Mouse (Mus musculus) liver, embryonic 14.5 days (tissue): Measurements from ENCODE around the gene Trim16.

Source experiments
- CTCF ChIP-seq: IDR thresholded peaks from 2 replicates; pipeline ENCODE4 v1.5.1; 2016; ENCODE audit warnings: antibody characterized with exemption, low read depth, control low read depth
- EP300 ChIP-seq: IDR thresholded peaks from 2 replicates; pipeline ENCODE4 v1.6.1; 2016; ENCODE audit warnings: antibody characterized with exemption, low read depth

DNA sequence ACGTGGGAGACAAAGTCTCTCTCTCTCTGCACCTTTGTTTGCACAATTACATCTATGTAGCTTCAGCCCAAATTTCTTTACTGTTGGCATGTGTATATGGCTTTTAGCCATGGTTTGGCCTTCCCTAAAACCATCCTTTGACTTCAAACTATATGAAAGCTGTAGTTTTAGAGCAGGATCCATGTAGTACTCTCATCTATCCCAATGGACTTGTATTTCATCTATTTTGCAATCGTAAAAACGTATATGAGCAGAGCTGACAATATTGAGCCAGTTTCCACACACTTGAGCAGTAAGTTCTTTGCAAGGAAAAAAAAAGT is 30.5 kb upstream of the Trim16 start:
- no peak for TF ChIP-seq CTCF
- no peak for TF ChIP-seq EP300
